Mouse (Mus musculus) cortical plate, adult 2 months (tissue): ENCODE results near the gene Pde6b. TPM values are rescaled to one million over a fixed set of nuclear protein-coding genes. Genes with fewer than 3 reads are reported as not detected.

Experiments
- H3K27ac ChIP-seq: fragments of 200-500 bp; 2 replicates; pipeline ENCODE4 v1.5.1; 2012; ENCODE audit warnings: low read length, control low read depth, inconsistent platforms; ENCODE audit not compliant: insufficient read depth
- H3K4me1 ChIP-seq: fragments of 200-500 bp; 2 replicates; pipeline ENCODE4 v1.6.1; 2011; ENCODE audit warnings: low read length; ENCODE audit not compliant: control insufficient read depth, insufficient read depth
- H3K4me3 ChIP-seq: fragments of 200-500 bp; 2 replicates; pipeline ENCODE4 v1.5.1; 2011; ENCODE audit warnings: mild to moderate bottlenecking, low read length, control low read depth; ENCODE audit not compliant: insufficient read depth
- CTCF ChIP-seq: fragments of 200-500 bp; IDR thresholded peaks from 2 replicates; pipeline ENCODE4 v1.5.1; 2011; ENCODE audit warnings: mild to moderate bottlenecking, control low read depth, low read length; ENCODE audit not compliant: insufficient read depth; ENCODE audit errors: extremely low read depth
- POLR2A ChIP-seq: fragments of 200-500 bp; IDR thresholded peaks from 2 replicates; pipeline ENCODE4 v1.6.1; 2011; ENCODE audit warnings: mild to moderate bottlenecking, low read length, control low read depth; ENCODE audit not compliant: insufficient read depth; ENCODE audit errors: extremely low read depth
- polyA plus RNA-seq: library from polyadenylated mRNA; depleted of rRNA; stranded (reverse); fragments of >200 nt; gene quantifications from 2 replicates; pipeline ENCODE4 v1.2.3, GENCODE M21; 2012; rRNA removed

Pde6b gene
- polyA plus RNA-seq, 1 experiment: 0.25 TPM

- peaks cover 6% of the 10 kb centered on the region for H3K4me1 ChIP-seq
- H3K4me3 ChIP-seq: no peak overlapping the region
- H3K27ac ChIP-seq: no peak overlapping the region
- TF ChIP-seq CTCF: no peak
- TF ChIP-seq POLR2A: no peak
Observed at GRCm38 (mm10) chr5:108458706-108459105, 70.5 kb downstream of the Pde6b start.

DNA sequence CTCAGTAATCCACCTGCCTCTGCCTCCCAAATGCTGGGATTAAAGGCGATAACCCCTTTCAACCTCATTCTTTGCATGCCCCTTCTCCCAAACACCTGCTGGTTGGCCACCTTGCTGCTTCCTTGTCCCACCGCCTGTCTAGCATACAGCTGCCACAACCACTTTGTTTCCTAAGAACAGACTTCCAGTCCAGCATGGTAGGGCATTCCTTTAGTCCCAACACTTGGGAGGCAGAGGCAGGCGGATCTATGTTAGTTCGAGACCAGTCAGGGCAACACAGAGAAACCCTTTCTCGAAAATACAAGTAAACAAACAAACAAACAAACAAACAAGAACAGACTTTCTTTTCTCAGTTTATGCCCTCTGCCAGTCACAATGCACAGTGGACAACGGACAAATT is 72.3 kb downstream of the Pde6b start:
- no peak for TF ChIP-seq CTCF
- TF ChIP-seq POLR2A: no peak
- Histone ChIP-seq H3K27ac (no peak overlapping the region), H3K4me1 (peaks cover 6% of the 10 kb centered on the region), H3K4me3 (peak overlapping the region; percentile 65)

GRCm38 (mm10) chr5:108461082-108462065 is 73.2 kb downstream of the Pde6b start, which contains the start of gene Pcgf3:
Gene Pcgf3, plus strand, starts transcription at chr5:108461232.
- H3K4me3 ChIP-seq: peak within 1 kb of the TSS; percentile 65
- peaks cover 6% of the 10 kb centered on the region for H3K4me1 ChIP-seq
- no peak within 1 kb of the TSS for H3K27ac ChIP-seq
- no peak for TF ChIP-seq CTCF
- peak; percentile 52; the same call in 1 of the 2 replicates for TF ChIP-seq POLR2A

DNA sequence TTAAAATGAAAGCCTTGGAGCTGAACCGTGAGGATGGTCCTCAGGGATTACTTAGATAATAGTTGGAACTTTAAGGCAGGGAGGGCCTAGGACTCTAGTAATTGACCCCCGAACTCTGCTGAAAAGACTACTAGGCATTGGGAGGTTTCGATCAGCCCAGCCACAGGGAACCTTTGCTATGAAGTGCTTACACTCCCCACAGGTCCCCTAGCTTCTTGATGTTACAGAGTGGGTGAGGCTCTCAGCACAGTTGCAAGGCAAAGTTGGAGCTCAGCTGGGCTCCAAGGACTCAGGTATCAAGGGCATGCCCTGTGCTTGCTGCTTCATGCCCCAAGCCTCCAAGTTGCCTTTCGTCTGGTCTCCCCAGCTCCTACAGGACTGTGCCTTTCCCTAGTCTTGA is 74.3 kb downstream of the Pde6b start:
- Histone ChIP-seq H3K4me3 (peak overlapping the region; percentile 65), H3K4me1 (peaks cover 7% of the 10 kb centered on the region), H3K27ac (no peak overlapping the region)
- TF ChIP-seq POLR2A (no peak), CTCF (no peak)

GRCm38 (mm10) chr5:108465131-108465891 is 77.1 kb downstream of the Pde6b start:
- no peak overlapping the region for H3K4me3 ChIP-seq
- no peak overlapping the region for H3K27ac ChIP-seq
- peaks cover 8% of the 10 kb centered on the region for H3K4me1 ChIP-seq
- TF ChIP-seq POLR2A (no peak), CTCF (no peak)

DNA sequence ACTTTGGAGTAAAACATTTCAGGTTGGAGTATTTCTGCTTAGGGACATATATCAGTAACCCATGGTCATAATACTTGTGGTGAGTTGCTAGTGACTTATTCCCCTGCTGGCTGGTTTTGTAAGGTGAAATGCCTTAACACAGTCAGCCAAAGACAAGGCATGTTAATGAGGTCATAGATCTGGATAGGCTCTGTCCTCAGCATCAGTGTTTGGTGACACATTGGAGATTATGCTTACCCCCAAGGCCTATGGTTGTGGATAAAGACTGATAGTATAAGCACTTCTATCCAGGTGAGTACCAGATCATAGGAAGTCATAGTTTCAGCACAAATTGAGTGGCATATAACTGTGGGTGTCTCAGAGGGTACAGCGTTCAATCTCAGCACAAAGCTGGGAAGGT is 78.5 kb downstream of the Pde6b start:
- H3K27ac ChIP-seq: no peak overlapping the region
- no peak overlapping the region for H3K4me3 ChIP-seq
- TF ChIP-seq CTCF (no peak), POLR2A (no peak)
- peaks cover 12% of the 10 kb centered on the region for H3K4me1 ChIP-seq

DNA sequence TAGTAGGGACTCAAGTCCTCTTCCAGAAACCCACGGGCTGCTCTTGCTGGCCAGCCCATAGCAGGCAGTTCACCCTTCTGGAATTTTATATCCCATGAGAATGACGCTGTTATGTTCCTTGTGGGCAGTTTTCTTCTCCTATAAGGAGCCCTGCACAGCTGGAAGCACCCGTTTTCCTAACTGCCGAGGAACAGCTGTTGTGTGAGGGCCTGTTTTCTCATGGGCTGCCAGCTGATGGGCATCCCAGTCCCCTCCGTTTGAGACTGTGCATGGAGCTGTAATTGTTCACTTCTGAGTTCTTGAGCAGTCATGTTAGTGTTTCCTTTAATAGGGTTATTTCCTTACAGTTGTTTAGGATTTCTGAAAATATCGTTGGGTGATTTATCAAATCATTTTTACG is 81.4 kb downstream of the Pde6b start:
- Histone ChIP-seq H3K4me1 (peaks cover 6% of the 10 kb centered on the region; the same call in 1 of the 2 replicates), H3K4me3 (no peak overlapping the region), H3K27ac (no peak overlapping the region)
- no peak for TF ChIP-seq CTCF
- no peak for TF ChIP-seq POLR2A

- Histone ChIP-seq H3K27ac (no peak overlapping the region), H3K4me3 (no peak overlapping the region), H3K4me1 (peaks cover 5% of the 10 kb centered on the region; the same call in 1 of the 2 replicates)
- no peak for TF ChIP-seq CTCF
- TF ChIP-seq POLR2A: no peak
Observed at GRCm38 (mm10) chr5:108473737-108474136, 85.5 kb downstream of the Pde6b start.

DNA sequence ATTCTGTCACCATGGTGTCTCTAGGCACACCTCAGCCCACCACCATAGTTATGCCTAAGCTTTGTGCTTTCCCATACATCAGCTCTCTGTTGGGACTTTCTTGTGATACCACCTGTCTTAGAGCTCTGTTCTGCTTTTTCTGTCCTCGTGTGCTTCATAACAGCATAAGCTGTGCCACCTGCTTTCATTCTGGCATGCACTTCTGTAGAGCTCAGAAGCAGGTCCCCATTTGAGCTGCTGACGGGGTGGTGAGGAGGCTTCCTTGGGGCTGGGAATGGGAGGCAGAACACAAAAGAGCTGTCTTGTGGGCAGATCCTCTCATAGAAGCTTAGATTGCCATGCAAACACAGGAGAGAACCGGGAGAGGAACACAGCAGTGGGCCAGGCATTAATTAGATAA is 87.8 kb downstream of the Pde6b start:
- peaks cover 5% of the 10 kb centered on the region; the same call in 1 of the 2 replicates for H3K4me1 ChIP-seq
- no peak overlapping the region for H3K27ac ChIP-seq
- H3K4me3 ChIP-seq: no peak overlapping the region
- TF ChIP-seq CTCF: no peak
- TF ChIP-seq POLR2A: no peak

Other genes with a start within 250 kb of the Pde6b start
- 24.7 and 25.2 TPM in 2 replicates for gene Dr1, start 119.5 kb upstream of the Pde6b start, polyA plus RNA-seq
- 8.3 and 8.7 TPM in 2 replicates for gene Pigg, start 75.8 kb upstream of the Pde6b start, polyA plus RNA-seq
- gene Gm42517, start 20.5 kb upstream of the Pde6b start, polyA plus RNA-seq: 57.7 and 58.3 TPM in 2 replicates
- gene Atp5k, start 46.1 kb downstream of the Pde6b start, polyA plus RNA-seq: 323 and 367 TPM in 2 replicates
- 1.1 TPM in 2 replicates for gene Mfsd7a, start 60.5 kb downstream of the Pde6b start, polyA plus RNA-seq
- 17.1 and 18.0 TPM in 2 replicates for gene Pcgf3, start 72.8 kb downstream of the Pde6b start, polyA plus RNA-seq
- gene Cplx1, start 161.6 kb downstream of the Pde6b start, polyA plus RNA-seq: 339 and 354 TPM in 2 replicates
- 84.9 and 86.8 TPM in 2 replicates for gene Gak, start 241.4 kb downstream of the Pde6b start, polyA plus RNA-seq
- 62.8 and 67.4 TPM in 2 replicates for gene Tmem175, start 241.4 kb downstream of the Pde6b start, polyA plus RNA-seq